Mouse (Mus musculus) hindbrain, embryonic 10.5 days (tissue): ENCODE results near the gene Morf4l1. TPM values are rescaled to one million over a fixed set of nuclear protein-coding genes. Genes with fewer than 3 reads are reported as not detected.

ENCODE experiments used
- DNase-seq: peaks from one replicate; pipeline ENCODE4 v3.0.0-alpha.2; 2017; ENCODE audit warnings: low spot score
- H3K27ac ChIP-seq: fragments of 300-500 bp; sonication (generic); 2 replicates; pipeline ENCODE4 v1.5.1; 2016; ENCODE audit warnings: mild to moderate bottlenecking, moderate library complexity
- H3K27me3 ChIP-seq: fragments of 300-500 bp; sonication (generic); 2 replicates; pipeline ENCODE4 v1.6.1; 2016; ENCODE audit warnings: mild to moderate bottlenecking; ENCODE audit not compliant: poor library complexity, insufficient read depth, severe bottlenecking
- H3K36me3 ChIP-seq: fragments of 300-500 bp; sonication (generic); 2 replicates; pipeline ENCODE4 v1.6.1; 2016; ENCODE audit warnings: mild to moderate bottlenecking, moderate library complexity
- H3K4me1 ChIP-seq: fragments of 300-500 bp; sonication (generic); replicated peaks from 2 replicates; pipeline ENCODE4 v1.6.1; 2016; ENCODE audit warnings: mild to moderate bottlenecking
- H3K4me3 ChIP-seq: fragments of 300-500 bp; sonication (generic); 2 replicates; pipeline ENCODE4 v1.5.1; 2016; ENCODE audit warnings: mild to moderate bottlenecking, moderate library complexity
- H3K9me3 ChIP-seq: fragments of 300-500 bp; sonication (generic); 2 replicates; pipeline ENCODE4 v1.6.1; 2016; ENCODE audit warnings: mild to moderate bottlenecking, moderate library complexity
- WGBS: fragments of 180-500 bp; shearing (Covaris S2); methylation state at CpG from one replicate; pipeline ENCODE4 v1.1.7; 2016; 5-methylcytosine and 5-hydroxymethylcytosine counted together
- polyA plus RNA-seq: library from polyadenylated mRNA; unstranded; fragments of >200 nt; fragmentation: Nextera tagmentation; extraction: Ambion mirVana; gene quantifications from 2 replicates; pipeline ENCODE4 v1.2.1, GENCODE M21; 2016

Gene Morf4l1
- polyA plus RNA-seq, 1 experiment from 2014 or later, result 546 TPM

DNA sequence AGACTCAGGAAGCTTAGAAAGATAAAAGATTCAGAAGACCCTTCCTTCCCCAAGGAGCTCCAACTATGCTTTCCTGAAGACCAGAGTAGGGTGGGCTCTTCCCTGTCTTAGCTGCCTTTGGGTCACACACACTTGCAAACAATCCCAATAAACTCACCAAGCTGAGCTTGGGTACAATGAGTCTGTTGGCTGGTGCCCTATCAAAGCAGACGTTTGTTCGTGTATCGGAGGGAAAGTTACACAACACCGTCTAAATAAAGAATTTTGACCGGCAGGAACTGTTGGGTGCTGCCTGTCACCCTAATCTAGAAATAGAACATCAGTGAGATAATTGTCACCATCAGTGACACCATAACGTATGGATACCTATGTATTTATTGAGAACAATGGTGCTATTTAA is 12.6 kb upstream of the Morf4l1 start:
- DNase-seq, result no peak
- H3K27me3 ChIP-seq, result no peaks in the 10 kb centered on the region
- 67% methylated on average over 6 of the region's 6 CpGs for WGBS
- H3K4me1 ChIP-seq, result peaks cover 12% of the 10 kb centered on the region; the same call in 1 of the 2 replicates
- no peak overlapping the region for H3K27ac ChIP-seq
- peak overlapping the region; percentile 45; the same call in 1 of the 2 replicates for H3K4me3 ChIP-seq
- no peaks in the 10 kb centered on the region for H3K36me3 ChIP-seq
- H3K9me3 ChIP-seq, result no peaks in the 10 kb centered on the region

DNA sequence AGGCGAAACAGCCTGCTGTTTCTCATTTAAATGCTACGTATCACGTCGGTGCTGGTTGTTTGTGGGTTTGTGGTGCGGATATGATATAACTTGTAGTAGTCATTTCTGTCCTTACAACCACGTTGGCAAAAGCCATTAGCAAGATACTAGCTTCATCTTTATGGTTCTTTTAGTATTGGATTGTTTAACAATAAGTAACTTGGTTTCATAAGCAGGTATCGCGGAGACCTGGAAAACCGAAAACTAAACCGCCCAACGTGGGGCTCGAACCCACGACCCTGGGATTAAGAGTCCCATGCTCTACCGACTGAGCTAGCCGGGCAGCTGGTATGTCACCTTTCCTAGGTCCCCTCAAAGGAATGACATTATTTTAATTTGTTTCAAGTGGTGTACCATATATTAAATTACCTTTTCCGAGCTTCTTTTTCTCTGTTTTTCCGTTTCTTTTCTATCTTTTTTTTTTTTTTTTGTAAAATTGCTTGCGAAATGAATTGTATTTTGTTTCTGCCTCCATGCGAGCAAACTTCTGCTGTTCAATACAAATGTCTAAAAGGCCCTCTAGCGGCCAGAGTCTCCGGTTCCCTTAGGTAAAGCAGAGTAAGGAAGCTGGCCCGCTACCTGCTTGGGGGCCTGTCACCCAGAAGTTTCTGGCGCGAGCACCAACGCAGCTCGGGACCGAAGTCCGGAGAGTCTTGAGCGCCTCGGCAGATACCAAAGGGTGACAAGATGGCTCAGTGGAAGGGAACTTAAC is 11.9 kb upstream of the Morf4l1 start:
- H3K9me3 ChIP-seq, result no peaks in the 10 kb centered on the region
- H3K27ac ChIP-seq, result peak overlapping the region; percentile 23; the same call in 1 of the 2 replicates
- under 1% methylated on average over 30 of the region's 30 CpGs for WGBS
- peak; percentile 75 for DNase-seq
- H3K4me3 ChIP-seq, result peak overlapping the region; percentile 45
- H3K27me3 ChIP-seq, result no peaks in the 10 kb centered on the region
- H3K36me3 ChIP-seq, result no peaks in the 10 kb centered on the region
- H3K4me1 ChIP-seq, result peaks cover 12% of the 10 kb centered on the region; the same call in 1 of the 2 replicates

DNA sequence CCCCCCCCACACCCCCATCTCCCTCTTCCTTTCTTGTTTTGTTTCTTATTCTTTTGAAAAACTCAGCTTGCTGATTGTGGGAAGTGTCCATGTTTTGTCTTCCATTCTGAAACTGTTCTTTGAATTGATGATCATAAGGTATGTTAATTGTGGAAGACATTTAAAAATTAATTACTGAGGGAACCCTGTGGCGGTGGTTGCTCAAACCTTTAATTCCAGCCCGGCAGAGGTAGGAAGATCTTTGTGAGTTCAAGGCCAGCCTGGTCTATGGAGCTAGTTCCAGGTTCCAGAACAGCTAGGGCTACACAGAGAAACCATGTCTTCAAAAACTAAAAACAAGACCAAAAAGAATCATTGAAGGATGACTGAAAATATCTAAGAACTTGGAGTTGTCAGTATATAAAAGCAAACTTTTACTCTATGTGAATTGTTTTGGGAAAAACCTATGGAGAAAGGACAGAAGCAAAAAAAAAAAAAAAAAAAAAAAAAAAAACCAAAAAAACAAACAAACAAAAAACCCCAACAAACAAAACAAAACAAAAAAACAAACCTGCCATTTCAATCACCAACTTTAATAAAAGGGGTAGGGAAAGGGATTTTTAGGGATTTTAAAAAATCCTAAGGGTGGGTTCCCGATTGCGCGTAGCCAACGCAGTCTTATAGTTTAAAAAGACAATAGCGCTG is 11.0 kb upstream of the Morf4l1 start:
- no peaks in the 10 kb centered on the region for H3K9me3 ChIP-seq
- no peaks in the 10 kb centered on the region for H3K36me3 ChIP-seq
- peak overlapping the region; percentile 45 for H3K4me3 ChIP-seq
- H3K4me1 ChIP-seq, result peaks cover 12% of the 10 kb centered on the region; the same call in 1 of the 2 replicates
- no peaks in the 10 kb centered on the region for H3K27me3 ChIP-seq
- peak overlapping the region; percentile 23; the same call in 1 of the 2 replicates for H3K27ac ChIP-seq
- peak; percentile 17 for DNase-seq
- WGBS, result 12% methylated on average over 7 of the region's 7 CpGs

DNA sequence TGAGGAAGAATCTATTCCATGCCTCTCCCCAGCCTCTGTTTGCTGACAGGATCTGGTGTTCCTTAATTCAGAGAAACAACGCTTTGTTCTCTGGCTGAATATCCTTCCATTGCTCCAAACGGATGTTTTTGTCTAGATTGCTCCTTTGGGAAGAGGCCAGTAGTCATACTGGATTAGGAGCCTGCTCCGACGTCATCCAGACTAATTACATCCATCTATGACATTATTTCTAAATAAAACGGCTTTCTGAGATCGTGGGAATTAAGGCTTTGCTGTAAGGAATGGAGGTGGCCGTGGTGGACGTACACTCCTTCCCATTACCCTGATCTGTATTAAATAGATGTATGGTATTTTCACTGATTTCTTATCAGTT is 10.3 kb upstream of the Morf4l1 start:
- Histone ChIP-seq H3K4me3 (no peak overlapping the region), H3K27me3 (no peaks in the 10 kb centered on the region), H3K9me3 (no peaks in the 10 kb centered on the region), H3K36me3 (no peaks in the 10 kb centered on the region), H3K4me1 (peaks cover 12% of the 10 kb centered on the region; the same call in 1 of the 2 replicates), H3K27ac (no peak overlapping the region)
- WGBS, result 48% methylated on average over 8 of the region's 8 CpGs
- no peak for DNase-seq

DNA sequence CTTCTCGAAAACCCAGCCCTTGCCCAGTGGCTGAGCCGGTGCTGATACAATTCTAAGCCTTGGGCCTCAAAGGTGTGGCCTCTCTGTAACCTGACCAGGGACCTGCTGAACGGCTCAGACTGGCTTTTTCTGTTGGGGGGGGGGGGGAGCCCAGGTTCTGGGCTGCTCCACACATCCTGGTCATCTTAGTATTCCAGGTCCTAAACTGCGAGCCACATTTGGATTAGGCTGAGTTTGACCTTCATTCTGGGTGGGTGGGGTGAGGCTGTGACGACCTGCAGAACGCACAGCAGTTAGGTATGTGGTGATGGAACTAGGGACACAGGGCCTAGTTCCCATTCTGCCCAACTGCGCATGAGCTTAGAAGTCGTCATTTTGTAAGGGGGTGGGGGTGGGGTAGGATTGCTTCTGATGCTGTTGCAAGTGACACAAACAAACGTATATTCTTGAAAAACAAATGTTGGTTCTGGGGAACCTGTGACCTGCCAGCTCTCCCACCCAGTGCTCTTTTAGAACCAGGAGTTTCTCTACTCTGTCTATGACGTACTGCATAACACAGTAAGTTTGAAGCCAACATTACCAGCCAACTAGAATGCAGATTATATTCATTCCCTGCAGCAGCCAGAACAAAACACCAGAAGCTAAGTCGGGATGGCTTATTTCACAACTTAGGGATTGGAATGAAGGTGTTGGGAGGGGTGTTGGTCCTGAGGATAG is 9.7 kb upstream of the Morf4l1 start:
- H3K27ac ChIP-seq, result no peak overlapping the region
- H3K27me3 ChIP-seq, result no peaks in the 10 kb centered on the region
- no peaks in the 10 kb centered on the region for H3K36me3 ChIP-seq
- H3K9me3 ChIP-seq, result no peaks in the 10 kb centered on the region
- no peak overlapping the region for H3K4me3 ChIP-seq
- no peak for DNase-seq
- 44% methylated on average over 11 of the region's 11 CpGs for WGBS
- peaks cover 12% of the 10 kb centered on the region; the same call in 1 of the 2 replicates for H3K4me1 ChIP-seq

DNA sequence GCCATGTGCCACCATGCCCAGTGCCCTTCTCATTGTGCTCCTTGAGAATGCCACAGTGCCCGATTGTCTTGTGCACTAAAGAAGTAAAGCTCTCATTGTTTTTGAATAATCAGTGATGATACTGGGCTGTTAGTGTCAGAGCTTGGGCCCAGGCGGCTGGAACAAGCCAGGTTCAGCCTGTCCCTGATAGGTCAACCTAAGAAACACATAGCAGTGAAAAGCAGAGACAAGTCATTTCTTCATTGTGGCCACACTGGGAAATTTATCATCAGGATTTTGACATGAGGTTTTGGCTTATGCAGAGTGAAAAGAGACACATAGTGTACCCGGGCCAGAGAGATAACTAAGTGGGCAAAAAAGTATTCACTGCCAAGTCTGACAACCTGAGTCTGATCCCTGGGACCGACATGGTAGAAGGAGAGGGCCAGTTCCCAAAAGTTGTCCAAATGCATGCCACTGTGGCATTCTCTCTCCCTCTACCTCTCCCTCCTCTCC is 7.7 kb upstream of the Morf4l1 start:
- no peak for DNase-seq
- no peak overlapping the region for H3K4me3 ChIP-seq
- H3K27ac ChIP-seq, result no peak overlapping the region
- WGBS, result 80% methylated on average over 4 of the region's 4 CpGs
- H3K27me3 ChIP-seq, result no peaks in the 10 kb centered on the region
- no peaks in the 10 kb centered on the region for H3K36me3 ChIP-seq
- no peaks in the 10 kb centered on the region for H3K9me3 ChIP-seq
- peaks cover 12% of the 10 kb centered on the region; the same call in 1 of the 2 replicates for H3K4me1 ChIP-seq

DNA sequence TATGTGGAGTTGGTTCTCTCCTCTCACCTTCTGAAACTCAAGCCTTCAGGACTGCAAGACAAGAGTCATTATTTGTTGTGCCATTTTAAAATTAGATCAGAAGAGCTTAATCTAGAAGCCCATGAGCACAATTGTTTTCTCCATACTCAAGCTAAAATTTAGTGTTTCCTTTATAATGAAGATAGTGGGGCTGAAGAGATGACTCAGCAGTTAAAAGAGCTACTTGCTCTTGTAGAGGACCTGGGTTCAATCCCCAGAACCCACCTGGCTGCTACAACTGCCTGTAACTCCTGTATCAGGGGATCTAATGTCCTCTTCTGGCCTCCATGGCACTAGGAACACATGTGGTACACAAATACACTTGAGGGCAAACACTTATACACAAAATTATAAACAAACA is 2.7 kb upstream of the Morf4l1 start:
- no peaks in the 10 kb centered on the region for H3K36me3 ChIP-seq
- no peak for DNase-seq
- H3K9me3 ChIP-seq, result no peaks in the 10 kb centered on the region
- H3K4me3 ChIP-seq, result no peak overlapping the region
- no peaks in the 10 kb centered on the region for H3K27me3 ChIP-seq
- peaks cover 15% of the 10 kb centered on the region for H3K4me1 ChIP-seq
- no peak overlapping the region for H3K27ac ChIP-seq

DNA sequence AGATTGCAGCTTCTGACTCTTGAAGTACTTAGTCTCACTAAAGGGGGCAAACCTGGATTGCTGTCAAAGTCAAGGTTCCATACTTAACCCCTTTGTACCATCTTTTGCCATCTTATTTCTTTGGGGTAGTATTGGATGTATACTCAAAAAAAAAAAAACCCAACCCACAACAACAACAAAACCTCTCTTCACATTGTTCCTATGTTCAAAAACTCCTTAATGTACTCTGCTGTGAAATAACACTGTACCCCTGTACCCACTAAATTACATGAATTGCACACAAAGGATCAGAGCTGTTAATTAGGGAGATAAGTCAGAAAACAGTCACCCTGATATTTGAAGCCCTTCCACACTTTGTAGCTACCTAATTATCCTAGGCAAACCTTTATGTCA is 730 bp upstream of the Morf4l1 start:
- H3K4me3 ChIP-seq, result peak overlapping the region; percentile 96
- H3K36me3 ChIP-seq, result no peaks in the 10 kb centered on the region
- DNase-seq, result no peak
- peaks cover 20% of the 10 kb centered on the region for H3K4me1 ChIP-seq
- H3K9me3 ChIP-seq, result no peaks in the 10 kb centered on the region
- peak overlapping the region; percentile 100 for H3K27ac ChIP-seq
- no peaks in the 10 kb centered on the region for H3K27me3 ChIP-seq

DNA sequence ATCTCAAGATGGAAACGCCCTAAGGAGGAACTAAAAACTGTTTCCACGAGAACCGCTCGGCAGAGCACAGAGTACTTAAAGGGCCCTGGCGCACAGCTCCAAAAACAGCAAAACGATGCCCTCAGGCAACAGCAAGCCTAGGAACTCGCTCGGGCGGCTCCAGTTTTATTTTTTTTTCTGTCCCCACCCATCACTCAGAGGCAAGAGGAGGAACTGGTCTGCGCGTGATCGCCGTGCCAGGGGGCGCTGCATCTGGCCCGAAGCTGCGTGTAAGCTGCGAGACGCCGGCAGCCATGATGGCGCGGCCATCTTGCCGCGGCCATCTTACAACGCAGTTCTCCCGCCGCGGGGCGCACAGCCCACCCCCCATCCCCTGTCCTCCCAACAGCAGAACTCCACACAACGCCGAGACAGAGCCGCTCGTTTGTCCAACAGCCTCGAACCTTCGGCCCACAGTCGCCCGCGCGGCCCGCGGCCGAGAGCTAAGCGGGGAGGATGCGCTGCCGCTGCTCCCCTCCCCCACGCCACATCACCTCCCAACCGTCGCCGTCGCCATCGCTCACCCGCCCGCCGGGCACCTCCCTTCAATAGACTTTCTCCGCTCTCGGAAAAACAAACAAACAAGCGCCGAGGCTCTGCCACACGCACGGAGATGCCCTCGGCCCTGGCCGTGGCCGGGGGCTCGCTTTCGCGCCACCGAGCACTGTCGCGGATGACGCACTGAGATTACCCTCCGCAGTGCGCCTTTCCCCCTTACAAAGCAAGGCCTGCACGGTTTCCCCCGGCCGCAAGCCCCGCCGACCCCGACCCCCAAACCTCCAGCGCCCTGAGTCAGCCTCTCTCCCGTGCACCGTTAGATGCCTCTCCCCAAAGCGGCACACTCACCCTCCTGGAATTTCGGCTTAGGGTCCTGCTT is 665 bp downstream of the Morf4l1 start:
- Histone ChIP-seq H3K9me3 (no peaks in the 10 kb centered on the region), H3K27me3 (no peaks in the 10 kb centered on the region), H3K27ac (peak overlapping the region; percentile 100), H3K4me1 (peaks cover 20% of the 10 kb centered on the region), H3K36me3 (peaks cover 9% of the 10 kb centered on the region), H3K4me3 (peak overlapping the region; percentile 96)
- DNase-seq, result peak; percentile 89
- WGBS, result under 1% methylated on average over 82 of the region's 82 CpGs

DNA sequence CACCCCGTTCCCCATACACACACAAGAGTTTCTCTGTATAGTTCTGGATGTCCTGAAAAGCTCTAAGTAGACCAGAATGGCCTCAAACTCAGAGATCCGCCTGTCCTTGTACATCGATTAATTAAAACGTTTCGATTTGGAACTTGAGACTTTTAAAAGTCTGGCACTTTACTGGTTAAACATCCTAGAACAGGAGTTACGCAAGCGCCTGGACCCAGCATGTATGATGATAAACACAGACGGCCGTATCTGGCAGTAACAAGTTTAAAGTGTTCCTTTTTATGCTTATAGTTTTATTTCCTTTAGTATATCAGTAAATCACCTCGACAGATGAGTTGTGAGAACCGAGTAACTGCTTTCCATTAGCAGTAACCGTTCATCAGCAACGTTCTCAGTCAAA is 1.4 kb downstream of the Morf4l1 start:
- H3K27ac ChIP-seq, result peak overlapping the region; percentile 100
- WGBS, result 4% methylated on average over 13 of the region's 13 CpGs

DNA sequence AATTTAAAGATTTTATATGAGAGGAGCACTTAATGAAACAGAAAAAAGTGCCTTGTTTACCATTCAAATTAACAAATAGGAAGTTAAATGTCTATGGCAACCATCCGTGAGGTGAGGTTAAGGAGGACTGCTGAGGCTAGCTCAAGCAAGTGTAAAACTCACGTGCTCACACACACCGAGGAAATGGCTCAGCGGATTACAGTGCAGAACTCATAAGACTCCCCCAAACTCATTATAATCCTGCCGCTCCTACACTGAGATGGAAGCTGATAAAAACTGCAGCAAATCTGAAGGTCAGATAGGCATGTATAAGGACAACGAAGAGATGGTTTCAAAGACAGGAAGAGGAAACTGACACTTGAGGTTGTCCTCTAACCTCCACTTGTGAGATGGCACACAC is 5.2 kb downstream of the Morf4l1 start:
- Histone ChIP-seq H3K9me3 (no peaks in the 10 kb centered on the region), H3K36me3 (peaks cover 54% of the 10 kb centered on the region), H3K4me1 (peaks cover 14% of the 10 kb centered on the region), H3K27me3 (no peaks in the 10 kb centered on the region), H3K27ac (no peak overlapping the region), H3K4me3 (no peak overlapping the region)
- DNase-seq, result no peak
- WGBS, result 90% methylated on average over 6 of the region's 6 CpGs

More for the DNA sequence above, 1.4 kb downstream of the Morf4l1 start:
- peaks cover 16% of the 10 kb centered on the region for H3K36me3 ChIP-seq
- peaks cover 20% of the 10 kb centered on the region for H3K4me1 ChIP-seq
- H3K4me3 ChIP-seq, result peak overlapping the region; percentile 96
- no peaks in the 10 kb centered on the region for H3K9me3 ChIP-seq
- H3K27me3 ChIP-seq, result no peaks in the 10 kb centered on the region
- DNase-seq, result no peak

DNA sequence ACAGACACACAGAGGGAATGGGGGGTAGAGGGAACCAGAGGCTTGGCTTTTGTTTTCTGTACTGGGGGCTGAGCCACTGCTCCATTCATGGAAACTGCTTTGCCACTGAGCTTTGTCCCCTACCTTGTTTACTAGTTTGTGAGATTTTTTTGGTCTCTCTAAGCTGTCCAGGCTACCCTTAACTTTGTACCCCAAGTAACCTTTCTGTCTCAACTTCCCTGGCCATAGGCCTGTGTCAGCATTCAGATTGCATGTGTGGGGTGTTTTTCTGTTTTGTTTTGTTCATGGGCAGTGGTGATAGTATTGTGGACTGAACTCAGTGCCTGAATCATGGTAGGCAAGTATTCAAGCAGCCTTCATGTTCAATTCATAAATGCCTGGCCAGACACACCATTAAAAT is 6.3 kb downstream of the Morf4l1 start:
- Histone ChIP-seq H3K27ac (no peak overlapping the region), H3K36me3 (peaks cover 65% of the 10 kb centered on the region), H3K27me3 (no peaks in the 10 kb centered on the region), H3K4me1 (peaks cover 14% of the 10 kb centered on the region), H3K9me3 (no peaks in the 10 kb centered on the region), H3K4me3 (no peak overlapping the region)
- DNase-seq, result no peak
